Mouse (Mus musculus) large intestine, adult 2 months (tissue): ENCODE measurements around the gene Anks1b. TPM values are rescaled to one million over a fixed set of nuclear protein-coding genes. Genes with fewer than 3 reads are reported as not detected.
A peak's percentile ranks its signal among the peaks of the same experiment; 100 is the strongest.

Experiments
- DNase-seq: peaks from one replicate; pipeline ENCODE4 v3.0.0-alpha.2; 2012; ENCODE audit warnings: low read depth, low spot score
- WGBS: fragments of 180-500 bp; shearing (Covaris S2); methylation state at CpG from one replicate; pipeline ENCODE4 v1.1.7; 2018; 5-methylcytosine and 5-hydroxymethylcytosine counted together
- polyA plus RNA-seq: library from polyadenylated mRNA; depleted of rRNA; stranded (reverse); fragments of >200 nt; gene quantifications from 2 replicates; pipeline ENCODE4 v1.2.3, GENCODE M21; 2012

Gene Anks1b
- polyA plus RNA-seq, 1 experiment: 0.17 TPM

- DNase-seq: no peak
- 29% methylated on average over 8 of the region's 8 CpGs for WGBS
These were observed 824.1 kb downstream of the Anks1b start for GRCm38 (mm10) chr10:90697413-90697812.

GRCm38 (mm10) chr10:90699211-90699610 is 825.9 kb downstream of the Anks1b start:
- DNase-seq: no peak
- WGBS: 89% methylated on average over 12 of the region's 12 CpGs

GRCm38 (mm10) chr10:90704602-90705001 is 831.3 kb downstream of the Anks1b start:
- DNase-seq: no peak
- 85% methylated on average over 10 of the region's 10 CpGs for WGBS

GRCm38 (mm10) chr10:90708822-90709601 is 835.7 kb downstream of the Anks1b start:
- 73% methylated on average over 11 of the region's 11 CpGs for WGBS
- DNase-seq: no peak

GRCm38 (mm10) chr10:90709602-90709931 is 836.3 kb downstream of the Anks1b start:
- DNase-seq: no peak
- WGBS: 40% methylated on average over 5 of the region's 5 CpGs

- 55% methylated on average over 11 of the region's 11 CpGs for WGBS
These were observed 844.7 kb downstream of the Anks1b start for GRCm38 (mm10) chr10:90717961-90718360.

GRCm38 (mm10) chr10:90718684-90719083 is 845.4 kb downstream of the Anks1b start:
- 89% methylated on average over 9 of the region's 9 CpGs for WGBS
- DNase-seq: no peak

More at GRCm38 (mm10) chr10:90717961-90718360, 844.7 kb downstream of the Anks1b start:
- DNase-seq: no peak

GRCm38 (mm10) chr10:90719996-90720395 is 846.7 kb downstream of the Anks1b start:
- DNase-seq: no peak
- 24% methylated on average over 4 of the region's 4 CpGs for WGBS

- DNase-seq: no peak
- WGBS: 63% methylated on average over 5 of the region's 5 CpGs
These were observed 849.8 kb downstream of the Anks1b start for GRCm38 (mm10) chr10:90723071-90723494.

GRCm38 (mm10) chr10:90723941-90724341 is 850.6 kb downstream of the Anks1b start:
- DNase-seq: no peak
- WGBS: 75% methylated on average over 13 of the region's 13 CpGs

GRCm38 (mm10) chr10:90724931-90725330 is 851.6 kb downstream of the Anks1b start:
- WGBS: 50% methylated on average over 1 of the region's 1 CpGs
- no peak for DNase-seq

GRCm38 (mm10) chr10:90728401-90729358 is 855.4 kb downstream of the Anks1b start:
- WGBS: 22% methylated on average over 22 of the region's 22 CpGs
- DNase-seq: peak; percentile 28

- DNase-seq: no peak
- 44% methylated on average over 10 of the region's 10 CpGs for WGBS
These were observed 856.2 kb downstream of the Anks1b start for GRCm38 (mm10) chr10:90729527-90729926.

- WGBS: 58% methylated on average over 4 of the region's 4 CpGs
- DNase-seq: no peak
These were observed 859.5 kb downstream of the Anks1b start for GRCm38 (mm10) chr10:90732823-90733222.

GRCm38 (mm10) chr10:90733632-90734031 is 860.3 kb downstream of the Anks1b start:
- 23% methylated on average over 5 of the region's 5 CpGs for WGBS
- DNase-seq: no peak

GRCm38 (mm10) chr10:90738475-90738874 is 865.2 kb downstream of the Anks1b start:
- 59% methylated on average over 2 of the region's 2 CpGs for WGBS

GRCm38 (mm10) chr10:90740956-90741355 is 867.6 kb downstream of the Anks1b start:
- no peak for DNase-seq
- WGBS: 77% methylated on average over 5 of the region's 5 CpGs

More at GRCm38 (mm10) chr10:90738475-90738874, 865.2 kb downstream of the Anks1b start:
- DNase-seq: no peak

- DNase-seq: no peak
- WGBS: 46% methylated on average over 5 of the region's 5 CpGs
These were observed 878.6 kb downstream of the Anks1b start for GRCm38 (mm10) chr10:90751889-90752288.

GRCm38 (mm10) chr10:90753106-90753505 is 879.8 kb downstream of the Anks1b start:
- 64% methylated on average over 9 of the region's 9 CpGs for WGBS
- DNase-seq: no peak

- 74% methylated on average over 4 of the region's 4 CpGs for WGBS
These were observed 884.5 kb downstream of the Anks1b start for GRCm38 (mm10) chr10:90757773-90758172.

More at GRCm38 (mm10) chr10:90757773-90758172, 884.5 kb downstream of the Anks1b start:
- no peak for DNase-seq
